Mouse (Mus musculus) common myeloid progenitor, adult 5-6 weeks (primary cell): ENCODE data around the gene Gm14569. TPM values are rescaled to one million over a fixed set of nuclear protein-coding genes. Genes with fewer than 3 reads are reported as not detected.

Experiments
- ATAC-seq: replicated peaks from 2 replicates; pipeline ENCODE4 v1.8.0; 2016; ENCODE audit warnings: low read depth, mild to moderate bottlenecking, moderate TSS enrichment, inconsistent platforms; ENCODE audit not compliant: poor library complexity, severe bottlenecking
- total RNA-seq: library from RNA; stranded (forward); fragments of 200-1000, 187-1606 nt; gene quantifications from 2 replicates; pipeline ENCODE4 v1.2.3, GENCODE M21; 2017

Gene Gm14569
- total RNA-seq, 1 experiment from 2014 or later: not detected

- ATAC-seq: no peak
Measured at GRCm38 (mm10) chrX:36385340-36385739, 106.3 kb downstream of the Gm14569 start.

Other genes starting within 250 kb of the Gm14569 start
- gene Lonrf3, start 163.5 kb downstream of the Gm14569 start, total RNA-seq: 8.6 and 11.5 TPM in 2 replicates
- 1.2 TPM in 1 of 2 replicates, not detected in the other for gene Gm6268, start 90.5 kb downstream of the Gm14569 start, total RNA-seq
- 72.3 and 76.6 TPM in 2 replicates for gene Pgrmc1, start 106.4 kb upstream of the Gm14569 start, total RNA-seq
- gene Akap17b, start 153.6 kb upstream of the Gm14569 start, total RNA-seq: 8.1 and 11.8 TPM in 2 replicates